Mouse (Mus musculus): ENCODE results near the gene Tctex1d4. TPM values are rescaled to one million over a fixed set of nuclear protein-coding genes. Genes with fewer than 3 reads are reported as not detected.
A peak's percentile ranks its signal among the peaks of the same experiment; 100 is the strongest.

Tctex1d4 gene
- polyA plus RNA-seq, 1 experiment from 2014 or later = not detected

- 54% methylated on average over 14 of the region's 14 CpGs for WGBS
- Histone ChIP-seq H3K36me3 (ENCODE audit: control insufficient read depth, insufficient read depth, low read length) (no peaks in the 10 kb centered on the region; the same call in 1 of the 2 replicates), H3K4me3 (ENCODE audit: low read length) (no peak overlapping the region), H3K4me2 (replicated peaks; ENCODE audit: low read depth, low read length) (peak overlapping the region; percentile 18; the same call in 1 of the 2 replicates), H3K27ac (ENCODE audit: low read depth, low read length) (peak overlapping the region; percentile 87), H3K27me3 (ENCODE audit: control insufficient read depth, insufficient read depth, low read length) (no peaks in the 10 kb centered on the region), H3K9ac (ENCODE audit: low read depth, low read length) (peak overlapping the region; percentile 42; the same call in 1 of the 2 replicates), H3K9me3 (ENCODE audit: control insufficient read depth, low read length) (no peaks in the 10 kb centered on the region), H3K4me1 (ENCODE audit: control insufficient read depth, insufficient read depth, low read length) (peaks cover 25% of the 10 kb centered on the region)
- ATAC-seq (ENCODE audit: low FRiP score, low TSS enrichment) = no peak
Measured at GRCm38 (mm10) chr4:117124518-117125347, 1.9 kb upstream of the Tctex1d4 start.

- Histone ChIP-seq H3K4me1 (ENCODE audit: control insufficient read depth, insufficient read depth, low read length) (peaks cover 22% of the 10 kb centered on the region), H3K27ac (ENCODE audit: low read depth, low read length) (peak within 1 kb of the TSS; percentile 87), H3K9ac (ENCODE audit: low read depth, low read length) (peak within 1 kb of the TSS; percentile 42), H3K36me3 (ENCODE audit: control insufficient read depth, insufficient read depth, low read length) (no peaks in the 10 kb centered on the region; the same call in 1 of the 2 replicates), H3K27me3 (ENCODE audit: control insufficient read depth, insufficient read depth, low read length) (no peaks in the 10 kb centered on the region), H3K9me3 (ENCODE audit: control insufficient read depth, low read length) (no peaks in the 10 kb centered on the region), H3K4me2 (replicated peaks; ENCODE audit: low read depth, low read length) (peak within 1 kb of the TSS; percentile 18; the same call in 1 of the 2 replicates), H3K4me3 (ENCODE audit: low read length) (no peak within 1 kb of the TSS)
- ATAC-seq (ENCODE audit: low FRiP score, low TSS enrichment) = peak; percentile 22; the same call in 1 of the 2 replicates
- WGBS = 35% methylated on average over 8 of the region's 8 CpGs
Measured at GRCm38 (mm10) chr4:117125348-117125909, 1.2 kb upstream of the Tctex1d4 start, which contains the start of gene Btbd19. Gene Btbd19, minus strand, starts transcription at chr4:117125725.

GRCm38 (mm10) chr4:117125910-117126674, 502 bp upstream of the Tctex1d4 start:
- peak; percentile 63; the same call in 1 of the 2 replicates for ATAC-seq (ENCODE audit: low FRiP score, low TSS enrichment)
- H3K27me3 ChIP-seq (ENCODE audit: control insufficient read depth, insufficient read depth, low read length) = no peaks in the 10 kb centered on the region
- H3K27ac ChIP-seq (ENCODE audit: low read depth, low read length) = peak overlapping the region; percentile 87
- WGBS = 34% methylated on average over 15 of the region's 15 CpGs
- peaks cover 3% of the 10 kb centered on the region; the same call in 1 of the 2 replicates for H3K36me3 ChIP-seq (ENCODE audit: control insufficient read depth, insufficient read depth, low read length)
- peaks cover 22% of the 10 kb centered on the region for H3K4me1 ChIP-seq (ENCODE audit: control insufficient read depth, insufficient read depth, low read length)
- peak overlapping the region; percentile 25 for H3K9ac ChIP-seq (ENCODE audit: low read depth, low read length)
- H3K4me2 ChIP-seq (replicated peaks; ENCODE audit: low read depth, low read length) = peak overlapping the region; percentile 15; the same call in 1 of the 2 replicates
- no peak overlapping the region for H3K4me3 ChIP-seq (ENCODE audit: low read length)
- no peaks in the 10 kb centered on the region for H3K9me3 ChIP-seq (ENCODE audit: control insufficient read depth, low read length)

GRCm38 (mm10) chr4:117127991-117128686, 1.5 kb downstream of the Tctex1d4 start:
- Histone ChIP-seq H3K9ac (ENCODE audit: low read depth, low read length) (no peak overlapping the region), H3K27ac (ENCODE audit: low read depth, low read length) (no peak overlapping the region), H3K27me3 (ENCODE audit: control insufficient read depth, insufficient read depth, low read length) (peaks cover 14% of the 10 kb centered on the region), H3K36me3 (ENCODE audit: control insufficient read depth, insufficient read depth, low read length) (peaks cover 3% of the 10 kb centered on the region; the same call in 1 of the 2 replicates), H3K4me2 (replicated peaks; ENCODE audit: low read depth, low read length) (no peak overlapping the region), H3K4me1 (ENCODE audit: control insufficient read depth, insufficient read depth, low read length) (peaks cover 24% of the 10 kb centered on the region), H3K4me3 (ENCODE audit: low read length) (no peak overlapping the region), H3K9me3 (ENCODE audit: control insufficient read depth, low read length) (no peaks in the 10 kb centered on the region)
- no peak for ATAC-seq (ENCODE audit: low FRiP score, low TSS enrichment)
- 89% methylated on average over 33 of the region's 33 CpGs for WGBS

GRCm38 (mm10) chr4:117130790-117131189, 4.2 kb downstream of the Tctex1d4 start:
- H3K27ac ChIP-seq (ENCODE audit: low read depth, low read length) = no peak overlapping the region
- no peak overlapping the region for H3K9ac ChIP-seq (ENCODE audit: low read depth, low read length)
- no peak overlapping the region for H3K4me2 ChIP-seq (replicated peaks; ENCODE audit: low read depth, low read length)
- ATAC-seq (ENCODE audit: low FRiP score, low TSS enrichment) = no peak
- WGBS = 78% methylated on average over 6 of the region's 6 CpGs
- H3K27me3 ChIP-seq (ENCODE audit: control insufficient read depth, insufficient read depth, low read length) = peaks cover 14% of the 10 kb centered on the region
- peaks cover 12% of the 10 kb centered on the region for H3K4me1 ChIP-seq (ENCODE audit: control insufficient read depth, insufficient read depth, low read length)
- no peaks in the 10 kb centered on the region for H3K9me3 ChIP-seq (ENCODE audit: control insufficient read depth, low read length)
- peaks cover 3% of the 10 kb centered on the region; the same call in 1 of the 2 replicates for H3K36me3 ChIP-seq (ENCODE audit: control insufficient read depth, insufficient read depth, low read length)
- H3K4me3 ChIP-seq (ENCODE audit: low read length) = no peak overlapping the region

- Histone ChIP-seq H3K27ac (ENCODE audit: low read depth, low read length) (no peak overlapping the region), H3K4me2 (replicated peaks; ENCODE audit: low read depth, low read length) (no peak overlapping the region), H3K9ac (ENCODE audit: low read depth, low read length) (no peak overlapping the region), H3K9me3 (ENCODE audit: control insufficient read depth, low read length) (no peaks in the 10 kb centered on the region), H3K4me1 (ENCODE audit: control insufficient read depth, insufficient read depth, low read length) (peaks cover 8% of the 10 kb centered on the region; the same call in 1 of the 2 replicates), H3K27me3 (ENCODE audit: control insufficient read depth, insufficient read depth, low read length) (peaks cover 14% of the 10 kb centered on the region), H3K4me3 (ENCODE audit: low read length) (no peak overlapping the region), H3K36me3 (ENCODE audit: control insufficient read depth, insufficient read depth, low read length) (peaks cover 3% of the 10 kb centered on the region; the same call in 1 of the 2 replicates)
- 80% methylated on average over 6 of the region's 6 CpGs for WGBS
- no peak for ATAC-seq (ENCODE audit: low FRiP score, low TSS enrichment)
Measured at GRCm38 (mm10) chr4:117131198-117131597, 4.6 kb downstream of the Tctex1d4 start.

- H3K27me3 ChIP-seq (ENCODE audit: control insufficient read depth, insufficient read depth, low read length) = peaks cover 14% of the 10 kb centered on the region
- H3K9me3 ChIP-seq (ENCODE audit: control insufficient read depth, low read length) = no peaks in the 10 kb centered on the region
- H3K36me3 ChIP-seq (ENCODE audit: control insufficient read depth, insufficient read depth, low read length) = peaks cover 3% of the 10 kb centered on the region; the same call in 1 of the 2 replicates
- H3K4me2 ChIP-seq (replicated peaks; ENCODE audit: low read depth, low read length) = peak overlapping the region; percentile 92
- peaks cover 9% of the 10 kb centered on the region; the same call in 1 of the 2 replicates for H3K4me1 ChIP-seq (ENCODE audit: control insufficient read depth, insufficient read depth, low read length)
- H3K4me3 ChIP-seq (ENCODE audit: low read length) = peak overlapping the region; percentile 71; the same call in 1 of the 2 replicates
- 32% methylated on average over 7 of the region's 7 CpGs for WGBS
- ATAC-seq (ENCODE audit: low FRiP score, low TSS enrichment) = no peak
- peak overlapping the region; percentile 74; the same call in 1 of the 2 replicates for H3K9ac ChIP-seq (ENCODE audit: low read depth, low read length)
- no peak overlapping the region for H3K27ac ChIP-seq (ENCODE audit: low read depth, low read length)
Measured at GRCm38 (mm10) chr4:117131890-117132793, 5.5 kb downstream of the Tctex1d4 start.
